Mouse (Mus musculus): ENCODE measurements around the gene Minos1.

Minos1 gene

DNA sequence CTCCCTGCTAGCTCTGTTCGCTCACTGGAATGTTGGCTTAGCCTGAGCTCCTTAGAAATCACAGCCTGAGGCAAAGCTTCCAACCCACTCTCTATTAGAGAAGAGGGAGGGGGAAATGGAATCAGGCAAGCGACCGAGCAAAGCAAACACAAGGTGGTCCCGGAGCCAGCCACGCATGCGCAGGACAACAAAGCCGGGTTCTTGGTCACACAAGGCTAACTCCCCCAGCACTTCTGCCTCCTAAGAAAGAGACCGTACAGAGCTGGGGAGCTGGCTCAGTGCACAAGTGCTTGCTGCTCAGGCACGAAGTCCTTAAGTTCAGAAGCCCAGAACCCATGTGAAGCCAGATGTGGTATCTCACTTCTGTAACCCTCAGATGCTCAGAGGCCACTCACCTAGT lies 12.1 kb upstream of the Minos1 start:
- DNase-seq: peak; percentile 22

DNA sequence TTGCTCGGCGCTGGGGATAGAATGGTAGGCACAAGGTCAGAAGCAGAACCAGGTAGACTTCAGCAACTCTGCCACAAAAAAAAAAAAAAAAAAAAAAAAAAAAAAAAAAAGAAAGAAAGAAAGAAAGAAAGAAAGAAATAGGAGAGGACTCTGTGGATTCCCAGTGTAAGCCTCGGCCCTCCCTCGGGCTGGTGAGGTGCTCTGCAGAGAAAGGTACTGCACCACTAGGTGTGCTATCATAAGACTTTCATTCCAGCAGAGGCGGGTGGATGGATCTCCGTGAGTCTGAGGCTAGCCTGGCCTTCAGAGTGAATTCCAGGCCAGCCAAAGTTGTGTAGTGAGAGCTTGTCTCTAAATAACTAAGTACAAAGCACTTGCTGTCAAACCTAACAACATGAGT lies 10.9 kb upstream of the Minos1 start:
- peak; percentile 18 for DNase-seq

DNA sequence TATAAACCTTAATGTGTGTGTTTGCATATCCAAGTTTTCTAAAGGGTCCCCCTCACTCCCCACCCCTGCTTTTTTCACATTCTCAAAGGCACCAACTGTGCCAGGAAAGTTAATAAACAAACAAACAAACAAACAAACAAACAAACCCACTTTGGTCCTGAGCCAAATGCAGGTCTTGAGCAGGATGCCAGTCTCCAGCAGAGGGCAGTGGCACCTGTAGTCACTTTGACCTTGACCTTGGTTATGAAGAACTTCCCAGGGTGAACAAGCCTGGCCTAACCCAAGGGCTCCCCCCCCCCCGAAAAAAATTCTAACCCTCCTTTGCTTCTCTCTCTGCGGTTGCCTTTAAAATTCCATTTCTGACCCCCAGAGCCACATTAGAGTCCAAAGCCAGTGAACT lies 9.4 kb upstream of the Minos1 start:
- peak; percentile 23 for DNase-seq

DNA sequence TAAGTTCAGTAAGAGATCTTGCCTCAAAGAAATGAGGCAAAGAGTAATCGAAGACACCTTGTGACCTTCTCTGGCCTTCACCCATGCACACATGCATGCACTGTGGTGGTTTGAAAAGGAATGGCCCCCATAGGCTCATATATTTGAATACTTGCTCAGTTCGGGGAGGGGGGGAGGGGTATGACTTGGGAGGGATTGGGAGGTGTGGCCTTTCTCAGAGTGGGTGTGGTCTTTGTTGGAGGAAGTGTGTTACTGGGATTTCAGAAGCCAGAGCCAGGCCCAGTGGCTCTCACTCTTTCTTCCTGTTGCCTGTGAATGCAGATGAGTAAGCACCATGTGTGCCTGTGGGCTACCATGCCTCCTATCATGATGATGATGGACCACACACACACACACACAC lies 5.1 kb upstream of the Minos1 start:
- no peak for DNase-seq

DNA sequence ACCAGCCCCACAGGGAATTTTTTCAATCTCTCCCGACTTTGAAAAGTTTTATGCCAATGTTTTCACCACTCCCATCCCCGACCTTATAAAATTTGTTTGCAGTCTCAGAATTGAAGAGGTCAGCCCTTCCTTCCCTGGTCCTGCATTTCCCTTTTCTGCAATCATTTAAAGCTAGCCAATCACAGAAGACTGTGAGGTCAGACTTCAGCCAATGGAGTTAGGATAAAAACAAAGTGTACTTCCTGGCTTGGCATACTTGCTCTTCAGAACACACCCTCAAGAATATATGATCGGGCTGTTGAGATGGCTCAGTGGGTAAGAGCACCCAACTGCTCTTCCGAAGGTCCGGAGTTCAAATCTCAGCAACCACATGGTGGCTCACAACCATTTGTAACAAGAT lies 2.2 kb upstream of the Minos1 start:
- no peak for DNase-seq

DNA sequence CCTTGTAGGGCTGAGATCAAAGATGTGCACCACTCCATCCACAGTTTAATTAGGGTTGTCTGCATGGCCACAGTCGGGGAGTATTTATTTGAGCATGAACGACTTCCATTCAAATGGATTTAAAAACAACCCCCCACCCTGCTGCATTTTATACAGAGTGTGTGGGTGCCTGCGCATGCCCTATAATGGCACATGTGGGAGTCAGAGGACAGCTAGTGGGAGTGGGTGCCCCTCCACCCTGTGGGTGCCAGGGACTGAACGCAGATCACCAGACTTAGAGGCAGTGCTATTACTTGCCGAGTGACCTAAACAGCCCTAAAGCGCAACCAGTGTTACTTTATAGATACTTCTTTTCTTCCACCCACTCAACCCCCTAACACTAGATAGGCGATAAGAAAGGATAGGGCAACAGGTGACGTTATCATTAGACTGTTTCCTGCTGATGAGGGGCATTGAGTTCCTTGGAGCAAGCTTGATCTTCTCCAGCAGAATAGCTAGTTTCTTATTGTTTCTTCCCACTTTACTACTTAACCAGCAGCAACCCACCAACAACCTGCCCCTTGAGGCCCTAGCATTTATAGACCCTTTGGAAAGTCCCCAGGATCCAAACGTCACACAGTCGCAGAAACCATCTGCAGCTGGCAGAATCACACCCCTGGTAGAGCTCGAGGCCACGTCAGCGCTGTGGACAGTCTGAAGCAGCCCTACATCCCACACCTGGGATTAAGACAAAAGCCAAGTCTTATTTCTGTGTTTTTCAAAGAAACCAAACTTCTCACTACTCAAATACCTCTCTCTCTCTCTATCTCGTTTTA lies 1.2 kb upstream of the Minos1 start:
- DNase-seq: no peak

DNA sequence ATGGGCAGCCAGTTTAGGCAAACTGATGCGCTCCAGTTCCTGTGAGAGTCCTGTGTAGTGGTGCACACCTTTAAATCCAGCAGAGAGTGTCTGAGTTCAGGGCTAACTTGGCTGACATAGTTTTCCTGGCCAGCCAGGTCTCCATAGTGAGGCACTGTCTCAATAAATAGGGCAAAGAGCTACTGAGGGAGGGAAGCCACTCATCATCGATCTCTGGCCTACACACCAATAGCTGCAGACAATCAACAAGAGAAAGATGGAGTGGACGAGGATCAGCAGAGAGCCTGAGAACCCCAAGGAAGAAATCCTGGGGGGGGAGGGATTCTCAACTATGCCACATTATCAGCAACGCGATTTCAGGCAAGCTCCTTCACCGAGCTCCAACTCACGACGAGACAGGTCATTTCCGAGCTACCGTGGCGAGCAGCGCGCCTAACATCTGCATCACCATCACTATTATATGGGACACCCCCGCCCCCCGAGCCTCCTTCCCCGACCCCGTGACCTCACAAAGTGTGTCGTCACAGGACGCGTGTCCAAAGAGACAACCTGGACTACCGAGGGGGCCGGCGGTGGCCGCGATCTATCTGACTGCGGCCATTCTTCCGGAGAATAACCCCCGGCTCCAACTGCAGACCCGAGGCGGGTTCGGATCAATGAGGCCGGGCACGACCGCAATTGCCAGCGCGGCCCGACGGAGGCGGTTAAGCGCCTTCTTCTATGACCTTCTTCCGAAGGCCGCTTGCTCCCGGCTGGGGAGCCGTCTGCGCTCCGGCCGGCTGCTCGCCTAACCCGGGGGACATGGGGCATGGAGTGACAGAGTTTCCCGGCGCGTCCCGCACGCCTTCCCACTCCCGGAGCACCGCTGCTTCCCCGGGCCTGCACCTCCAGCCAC lies 860 bp downstream of the Minos1 start:
- DNase-seq: peak; percentile 58

DNA sequence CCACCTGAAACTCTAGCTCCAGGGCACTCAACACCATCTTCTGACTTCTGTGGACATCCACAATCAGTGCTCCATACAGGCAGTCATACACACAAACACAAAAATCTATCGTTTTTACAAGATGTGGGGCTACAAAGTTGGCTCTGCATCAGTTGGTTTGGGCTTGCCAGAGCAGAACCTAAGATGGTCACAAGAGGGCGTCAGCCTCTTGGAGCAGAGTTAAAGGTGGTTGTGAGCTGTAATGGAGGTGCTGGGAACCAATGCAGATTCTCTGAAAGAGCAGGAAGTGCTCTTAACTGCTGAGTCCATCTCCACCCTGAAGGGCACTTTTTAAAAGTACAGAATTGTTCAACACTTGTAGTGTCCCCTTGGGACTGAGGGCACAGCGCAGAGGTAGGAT lies 4.4 kb downstream of the Minos1 start:
- DNase-seq: peak; percentile 19

DNA sequence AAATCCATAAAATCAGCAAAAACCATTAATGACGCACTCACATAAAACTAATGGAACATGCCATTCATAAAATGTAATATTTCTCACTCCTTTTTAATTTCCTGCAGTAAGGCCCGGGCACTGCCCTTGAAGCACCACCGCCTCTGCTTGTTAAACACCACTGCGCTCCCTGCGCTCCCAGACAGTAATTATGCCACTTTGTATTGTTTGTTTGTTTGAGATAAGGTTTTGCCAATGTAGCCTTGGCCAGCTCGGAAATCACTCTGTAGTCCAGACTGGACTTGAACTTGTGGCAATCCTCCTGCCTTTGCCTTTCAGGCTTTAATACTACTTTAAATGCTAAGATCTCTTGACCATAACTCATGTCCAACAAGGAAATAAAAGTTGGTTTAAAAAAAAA lies 6.0 kb downstream of the Minos1 start:
- no peak for DNase-seq

DNA sequence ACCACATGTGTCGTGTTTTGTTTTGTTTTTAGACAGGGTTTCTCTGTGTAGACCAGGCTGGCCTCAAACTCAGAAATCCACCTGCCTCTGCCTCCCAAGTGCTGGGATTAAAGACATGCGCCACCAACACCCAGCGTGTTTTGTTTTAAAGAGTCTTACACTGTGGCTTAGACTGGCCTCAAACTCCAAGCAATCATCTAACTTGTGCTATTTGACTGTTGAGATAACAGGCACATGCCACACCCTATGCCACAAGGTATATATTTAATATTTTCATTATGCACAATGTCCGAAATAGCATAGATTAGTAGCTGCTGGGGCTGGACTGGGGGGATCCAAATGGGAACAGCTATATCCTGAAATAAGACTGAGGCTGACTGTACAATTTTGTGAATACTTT lies 8.4 kb downstream of the Minos1 start:
- DNase-seq: no peak

DNA sequence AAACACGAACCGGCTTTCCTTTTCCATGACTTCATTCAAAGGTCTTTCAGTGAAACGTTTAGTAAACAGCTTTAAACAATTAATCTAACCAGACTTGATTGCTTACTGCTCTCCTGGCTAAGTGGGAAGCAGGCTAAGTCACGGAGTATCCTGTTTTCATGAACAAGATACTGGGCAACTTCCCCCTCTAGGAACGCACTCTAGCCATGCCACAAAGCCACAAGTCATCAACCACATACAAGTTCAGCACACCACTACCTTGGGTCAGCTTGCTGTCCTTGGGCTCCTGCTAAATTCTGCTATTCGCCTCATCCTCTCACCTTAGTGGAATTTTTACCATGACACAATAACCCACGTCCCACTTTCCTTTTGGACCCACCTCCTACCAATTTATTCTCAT lies 9.9 kb downstream of the Minos1 start:
- DNase-seq: no peak

DNA sequence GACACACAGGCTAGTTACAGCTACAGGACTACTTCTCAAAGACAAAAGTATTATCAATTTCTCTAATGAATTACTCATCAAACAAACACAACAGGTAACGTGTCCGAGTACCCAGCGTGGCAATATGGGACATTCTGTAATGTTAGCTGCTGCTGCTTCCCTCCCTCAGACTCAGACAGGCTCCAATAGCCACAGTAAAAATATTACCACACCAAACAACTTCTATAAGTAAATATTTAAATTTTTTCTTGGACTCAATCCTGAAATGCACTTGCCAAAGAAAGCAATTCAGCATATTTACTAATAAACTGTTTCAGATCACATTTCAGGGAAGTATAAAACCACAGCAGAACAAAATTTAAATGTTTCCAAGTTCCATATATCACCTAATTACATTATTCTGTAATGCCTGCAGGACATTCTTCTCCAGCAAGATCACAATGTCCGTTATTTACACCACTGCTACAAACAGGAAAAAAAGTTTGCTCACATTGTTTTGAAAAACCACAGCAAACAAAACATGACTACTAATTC lies 10.6 kb downstream of the Minos1 start:
- DNase-seq: no peak

DNA sequence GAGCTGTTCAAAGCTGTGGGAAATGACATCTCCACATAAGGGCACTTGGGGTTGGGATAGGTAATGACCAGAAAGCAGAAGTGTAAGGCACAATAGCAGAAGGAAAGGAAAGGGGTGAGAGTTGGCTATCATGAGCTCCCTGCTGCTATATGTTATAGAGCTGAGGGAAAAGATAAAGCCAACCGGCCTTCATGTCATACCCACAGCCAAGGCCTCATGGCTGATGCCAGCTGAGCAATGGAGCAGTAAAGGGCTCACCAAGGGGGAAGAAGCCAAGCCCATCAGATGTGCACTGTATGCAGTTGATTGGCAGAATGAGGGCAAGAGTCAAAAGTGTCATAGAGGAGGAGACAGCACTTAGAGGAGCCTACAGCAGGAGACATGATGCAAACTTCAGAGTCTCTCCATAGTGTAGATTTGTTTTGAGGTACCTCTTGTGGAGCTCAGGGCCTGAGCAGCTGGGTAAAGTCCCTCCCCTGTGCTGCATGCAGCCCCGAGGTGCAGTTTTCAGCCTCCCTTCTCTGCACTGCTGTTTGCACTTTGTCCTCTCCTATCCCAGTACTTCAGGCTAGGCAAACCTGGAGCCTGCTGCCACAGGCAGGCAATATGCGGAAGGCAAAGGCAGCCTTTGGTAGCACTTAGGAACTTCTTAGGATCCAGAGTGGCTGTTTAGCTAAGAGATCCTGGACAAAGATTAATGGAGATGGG lies 14.4 kb downstream of the Minos1 start:
- DNase-seq: no peak

DNA sequence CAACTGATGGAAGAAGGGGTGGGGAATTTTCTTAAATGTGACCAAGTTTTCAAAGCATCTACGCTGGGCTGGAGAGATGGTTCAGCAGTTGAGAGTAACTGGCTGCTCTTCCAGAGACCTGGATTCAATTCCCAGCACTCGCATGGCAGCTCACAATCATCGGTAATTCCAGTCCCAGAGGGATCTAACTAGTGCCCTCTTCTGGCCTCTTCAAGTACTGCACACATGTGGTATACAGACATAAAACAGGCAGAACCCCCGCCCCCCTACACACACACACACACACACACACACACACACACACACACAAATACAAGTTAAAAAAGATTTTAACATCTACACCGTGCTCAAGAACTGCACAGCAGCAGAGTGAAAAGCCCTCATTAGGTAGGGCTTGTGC lies 15.2 kb downstream of the Minos1 start:
- peak; percentile 48 for DNase-seq

DNA sequence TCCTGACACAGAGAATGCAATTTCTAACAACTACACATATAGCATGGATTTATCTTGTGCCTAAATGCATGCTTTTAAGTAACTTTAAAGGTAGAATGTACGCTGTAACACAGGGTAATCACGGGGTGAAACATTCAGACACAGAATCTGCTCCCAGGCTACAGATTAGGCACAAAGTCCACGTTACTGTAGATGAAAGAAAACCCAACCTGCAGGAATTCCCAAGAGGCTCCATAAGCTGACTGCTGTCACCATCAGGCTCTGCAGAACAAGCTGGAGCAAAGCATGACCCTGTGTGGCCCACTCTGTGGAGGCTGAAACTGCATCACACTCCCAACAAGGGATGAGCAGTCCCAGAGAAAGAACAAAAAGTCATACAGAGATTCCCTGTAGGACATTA lies 18.4 kb downstream of the Minos1 start:
- DNase-seq: no peak

DNA sequence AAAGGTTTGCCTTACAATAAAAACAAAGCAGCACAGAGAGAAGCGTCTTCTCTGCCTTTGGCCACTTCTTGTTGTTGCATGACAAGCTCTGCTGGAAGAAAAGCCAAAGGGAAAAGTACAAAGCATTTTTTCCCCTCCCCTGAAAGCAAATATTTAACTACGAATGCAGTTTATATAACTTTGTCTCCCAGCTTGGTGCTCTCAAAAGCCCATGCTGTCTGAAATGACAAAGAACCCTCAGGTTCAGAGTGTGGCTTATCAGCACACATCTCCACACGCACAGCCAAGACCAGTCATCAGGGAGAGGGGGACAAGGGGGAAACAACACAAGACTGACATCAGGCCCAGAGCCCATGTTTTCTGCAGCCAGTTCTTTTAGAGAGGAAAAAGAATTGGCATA lies 19.5 kb downstream of the Minos1 start:
- DNase-seq: no peak

DNA sequence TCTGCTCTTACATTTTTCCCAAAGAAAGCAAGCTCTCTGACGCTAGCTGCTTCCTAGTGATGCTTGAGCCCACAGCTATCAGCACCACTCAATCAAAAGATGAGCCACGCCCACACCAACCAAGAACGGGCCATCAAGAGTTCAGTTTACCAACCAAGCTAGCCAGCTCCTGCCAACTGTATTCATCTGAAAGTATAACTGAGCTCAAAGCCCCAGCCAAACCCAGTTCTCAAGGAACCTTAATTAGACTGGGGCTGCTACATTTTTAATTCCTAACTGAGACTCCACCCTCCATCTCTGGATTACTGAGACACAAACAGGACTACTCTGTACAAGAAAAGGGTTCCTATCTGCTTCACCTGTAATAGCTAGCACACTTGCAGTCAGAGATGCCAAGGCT lies 20.1 kb downstream of the Minos1 start:
- no peak for DNase-seq

DNA sequence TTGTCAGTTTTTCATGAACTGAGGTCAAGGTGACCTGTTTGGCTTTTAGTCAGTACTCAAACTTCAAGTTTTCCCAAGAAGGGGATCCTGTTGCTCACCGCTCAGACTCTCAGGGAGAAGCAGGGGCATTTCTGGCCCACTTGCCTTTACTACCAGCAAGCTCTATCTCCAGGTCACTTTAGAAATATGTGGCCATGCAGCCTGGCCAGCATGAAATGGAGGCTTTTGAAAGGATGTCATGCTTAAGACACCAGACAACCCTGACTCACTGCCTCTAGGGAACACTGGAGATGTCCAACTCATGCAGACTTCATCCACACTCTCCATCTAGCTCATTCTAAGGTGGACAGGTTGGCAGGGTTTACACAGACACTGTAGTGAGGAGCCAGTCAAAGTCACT lies 25.5 kb downstream of the Minos1 start:
- no peak for DNase-seq

DNA sequence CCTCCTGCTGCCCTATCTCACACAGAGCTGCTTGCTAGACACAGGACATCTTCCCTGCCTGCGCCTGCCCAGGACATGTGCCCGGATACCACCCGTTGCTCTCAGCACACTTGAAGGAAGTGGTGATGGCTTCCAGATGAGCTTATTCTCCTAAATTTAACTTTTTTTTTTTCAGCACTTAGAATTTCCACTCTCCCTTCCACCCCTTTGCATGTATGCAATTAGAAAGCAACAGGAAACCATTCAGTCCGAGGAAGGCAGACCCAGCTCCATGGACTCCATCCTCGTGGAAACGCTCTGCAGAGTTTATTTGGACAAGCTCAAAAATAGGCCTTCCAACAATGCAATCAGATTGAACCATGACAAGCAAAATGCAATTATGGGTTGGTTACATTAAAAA lies 29.4 kb downstream of the Minos1 start:
- no peak for DNase-seq

DNA sequence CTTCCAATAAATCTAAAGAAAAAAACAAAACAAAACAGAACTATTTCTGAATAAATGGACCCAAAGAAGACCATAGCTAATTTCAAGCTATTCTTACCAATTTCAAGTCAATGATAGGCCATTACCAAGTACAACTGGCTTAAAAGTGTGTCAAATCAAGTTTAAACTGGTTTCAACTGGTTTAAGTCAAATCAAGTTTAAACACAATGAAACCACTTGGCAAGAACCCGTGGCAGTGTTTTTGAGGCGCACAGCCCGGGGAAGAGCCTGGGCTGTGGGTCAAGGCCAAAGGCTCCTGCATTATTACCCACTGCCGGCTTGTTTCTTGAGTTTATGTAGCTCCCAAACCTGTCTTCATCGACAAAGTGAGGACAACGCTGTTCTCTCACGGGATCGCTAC lies 30.6 kb downstream of the Minos1 start:
- no peak for DNase-seq

DNA sequence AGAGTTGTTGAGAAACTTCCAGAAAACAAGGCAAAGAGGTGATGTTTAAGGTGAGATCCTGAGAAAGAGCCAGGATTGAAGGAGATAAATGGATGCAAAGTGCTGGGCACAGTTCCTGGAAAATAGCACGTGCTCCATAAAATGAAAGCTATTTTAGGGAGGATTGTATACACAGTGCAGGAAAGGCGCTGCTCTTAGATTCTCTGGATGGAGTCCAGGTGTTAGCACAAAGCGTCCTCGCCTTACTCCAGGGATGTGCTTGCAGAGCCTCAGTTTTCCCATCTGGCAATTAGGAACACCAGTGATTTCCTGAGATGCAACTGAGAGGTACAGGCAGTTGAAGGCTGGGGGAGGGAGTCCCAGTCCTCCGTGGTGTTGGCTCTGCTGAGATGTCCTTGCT lies 34.7 kb downstream of the Minos1 start:
- no peak for DNase-seq

DNA sequence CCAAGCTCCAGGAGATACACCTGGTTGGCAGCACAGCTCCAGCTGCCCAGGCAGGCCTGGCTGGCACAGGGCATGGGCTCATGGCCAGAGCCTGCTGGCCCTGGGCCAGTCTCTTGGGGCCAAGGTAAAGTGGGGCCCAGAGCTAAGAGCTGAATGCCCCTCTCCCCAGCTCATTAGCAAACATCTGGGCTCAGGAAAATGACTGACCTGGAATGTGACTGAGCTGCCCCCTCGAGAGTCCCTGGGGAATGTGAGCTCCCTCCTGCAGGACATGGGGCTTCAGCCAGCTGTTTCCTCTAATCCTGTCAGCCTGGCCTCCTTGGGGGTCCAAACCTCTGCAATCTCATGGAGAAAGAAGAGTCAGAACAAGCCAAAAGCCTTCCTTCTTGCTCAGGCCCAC lies 35.5 kb downstream of the Minos1 start:
- no peak for DNase-seq

DNA sequence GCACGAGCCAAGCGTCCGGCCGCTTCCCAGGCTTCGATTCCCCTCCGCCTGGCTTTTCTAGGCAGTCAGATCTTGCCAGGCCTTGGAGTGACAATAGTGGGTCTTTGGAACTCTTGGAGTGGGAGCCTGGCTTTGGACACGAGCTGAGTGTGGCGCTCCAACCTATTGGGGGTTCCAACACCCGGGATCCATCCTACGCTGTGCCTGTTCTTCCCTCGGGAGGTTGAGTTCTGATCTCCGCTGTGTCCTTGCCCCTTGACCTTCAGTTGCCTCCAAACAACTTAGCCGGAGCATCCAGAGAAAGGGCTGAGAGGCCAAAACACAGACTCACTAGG lies 37.8 kb downstream of the Minos1 start:
- DNase-seq: no peak
